Mouse (Mus musculus): ENCODE measurements at regions not wholly inside any gene's neighbourhood (a gene's known extent, or its start where the extent isn't known, plus 50 kb on each side); places are given as distances from the start of the nearest gene placed in this dataset.

DNA sequence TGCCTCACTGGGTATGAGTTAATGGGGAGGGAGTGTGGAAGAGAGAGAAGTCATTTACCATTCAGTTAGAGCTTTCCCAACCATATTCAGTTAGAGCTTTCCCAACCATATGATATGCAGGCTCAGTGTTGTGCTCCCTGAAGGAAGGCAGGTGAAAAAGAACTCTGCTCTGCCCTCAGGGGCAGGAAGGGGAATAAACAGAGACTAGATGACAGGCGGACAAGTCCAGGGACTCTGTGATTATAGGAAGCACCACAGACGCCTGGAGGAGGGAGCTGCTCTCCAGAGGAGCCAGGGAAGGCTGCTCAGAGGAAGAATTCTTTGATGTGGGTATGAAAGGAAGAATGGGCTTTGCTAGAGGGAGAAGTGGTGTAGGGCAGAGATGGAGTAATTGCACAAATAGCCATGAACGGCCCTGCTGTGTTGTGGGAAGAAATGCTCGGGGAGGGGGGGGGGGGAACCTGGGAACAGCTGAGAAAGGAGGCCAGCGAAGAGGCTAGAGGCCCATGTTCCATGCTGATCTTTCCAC, 220.3 kb upstream of the Camk1g start:
- no peak overlapping the region for H3K4me2 ChIP-seq (ENCODE audit: low read depth, low read length)
- no peaks in the 10 kb centered on the region for H3K36me3 ChIP-seq (replicated peaks; ENCODE audit: control insufficient read depth, insufficient read depth, low read depth, low read length)
- 0 out of 2 replicates have a peak overlapping the region, but pooled peaks have one; percentile 31 for H3K27ac ChIP-seq (replicated peaks; ENCODE audit: low read depth, low read length)
- WGBS, result 10% methylated on average over 5 of the region's 5 CpGs
- no peak overlapping the region for H3K4me3 ChIP-seq (ENCODE audit: low read depth, low read length)
- no peaks in the 10 kb centered on the region for H3K27me3 ChIP-seq (ENCODE audit: control insufficient read depth, insufficient read depth, low read length)
- H3K9ac ChIP-seq (replicated peaks; ENCODE audit: low read length), result no peak overlapping the region
- ATAC-seq (replicated peaks; ENCODE audit: insufficient number of reproducible peaks, low FRiP score, low TSS enrichment, low read depth), result no peak; the same call in 1 of the 2 replicates
- peak; percentile 40 for DNase-seq (ENCODE audit: low spot score)
- no peaks in the 10 kb centered on the region for H3K4me1 ChIP-seq (ENCODE audit: control insufficient read depth, insufficient read depth, low read length)
- no peaks in the 10 kb centered on the region for H3K9me3 ChIP-seq (replicated peaks; ENCODE audit: control insufficient read depth, low read length)

DNA sequence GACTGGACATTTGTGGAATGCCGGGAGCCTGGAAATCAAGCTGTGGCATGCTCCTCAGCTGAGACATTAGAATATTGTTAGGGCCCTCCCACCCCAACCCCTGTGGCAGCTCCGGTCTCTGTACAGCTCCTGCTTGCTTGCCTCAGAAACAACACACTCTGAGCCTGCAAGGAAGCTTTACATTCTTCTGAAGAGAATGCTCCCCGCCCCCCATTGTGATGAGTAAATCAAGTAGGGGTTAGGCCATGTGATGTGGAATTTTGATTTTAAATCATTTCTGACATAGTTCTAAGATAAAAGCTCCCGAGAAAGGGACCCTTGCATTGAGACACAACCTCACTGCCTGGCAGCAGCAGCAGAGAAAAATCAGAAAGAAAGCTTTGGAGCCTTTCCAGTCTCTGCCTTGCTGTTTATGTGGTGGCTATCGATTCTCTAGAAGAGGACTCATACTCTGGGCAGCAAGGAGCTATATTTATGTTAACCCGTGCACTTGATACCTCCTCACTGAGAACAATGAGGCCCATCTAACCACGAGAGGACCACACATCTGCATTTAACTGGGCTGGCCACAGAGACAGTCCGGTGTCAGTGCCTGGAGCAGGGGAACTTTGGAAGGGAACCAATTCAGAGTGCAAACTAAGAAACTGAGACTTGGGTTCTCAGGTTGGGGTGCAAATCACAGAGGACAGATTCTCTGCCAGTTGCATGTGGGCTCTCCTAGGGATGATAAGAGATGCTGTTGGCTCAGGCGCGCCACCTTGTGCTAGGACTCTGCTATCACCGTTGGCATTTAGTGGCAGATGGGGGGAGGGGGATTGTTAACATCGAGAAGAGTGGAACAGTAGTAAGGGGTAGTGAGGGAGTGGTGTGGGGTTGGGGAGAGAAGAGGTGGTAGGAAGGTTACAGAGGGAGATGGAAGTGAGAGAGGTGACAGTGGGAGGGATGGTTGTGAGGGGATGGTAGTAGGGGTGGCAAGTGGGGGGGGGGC, 218.7 kb upstream of the Camk1g start:
- Histone ChIP-seq H3K9ac (replicated peaks; ENCODE audit: low read length) (no peak overlapping the region), H3K4me1 (ENCODE audit: control insufficient read depth, insufficient read depth, low read length) (no peaks in the 10 kb centered on the region), H3K27ac (replicated peaks; ENCODE audit: low read depth, low read length) (no peak overlapping the region), H3K36me3 (replicated peaks; ENCODE audit: control insufficient read depth, insufficient read depth, low read depth, low read length) (no peaks in the 10 kb centered on the region), H3K4me2 (ENCODE audit: low read depth, low read length) (no peak overlapping the region), H3K4me3 (ENCODE audit: low read depth, low read length) (no peak overlapping the region), H3K9me3 (replicated peaks; ENCODE audit: control insufficient read depth, low read length) (no peaks in the 10 kb centered on the region), H3K27me3 (ENCODE audit: control insufficient read depth, insufficient read depth, low read length) (no peaks in the 10 kb centered on the region)
- WGBS, result 23% methylated on average over 12 of the region's 12 CpGs
- DNase-seq (ENCODE audit: low spot score) (peak; percentile 89), ATAC-seq (replicated peaks; ENCODE audit: insufficient number of reproducible peaks, low FRiP score, low TSS enrichment, low read depth) (peak; percentile 78)

DNA sequence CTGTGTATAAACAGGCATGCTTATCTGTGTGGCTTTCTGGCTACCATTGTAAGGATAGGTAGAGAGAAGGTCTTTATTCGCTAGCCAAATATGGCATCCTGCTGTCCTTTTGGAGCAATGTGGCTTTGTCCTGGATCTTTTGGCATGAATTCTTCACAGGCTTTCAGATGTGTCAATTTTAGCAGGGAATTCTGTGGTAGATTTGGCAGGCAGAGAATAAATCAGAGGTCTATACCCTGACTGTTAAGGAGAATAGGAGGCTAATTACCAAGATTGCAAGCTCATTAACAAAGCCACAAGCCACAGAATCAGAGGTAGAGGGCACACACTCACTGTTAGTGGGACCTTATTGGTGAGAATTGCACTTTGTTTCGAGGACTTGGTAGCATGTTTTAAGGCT, 217.2 kb upstream of the Camk1g start:
- DNase-seq (ENCODE audit: low spot score) (no peak), ATAC-seq (replicated peaks; ENCODE audit: insufficient number of reproducible peaks, low FRiP score, low TSS enrichment, low read depth) (no peak)
- no peak overlapping the region for H3K4me2 ChIP-seq (ENCODE audit: low read depth, low read length)
- H3K27me3 ChIP-seq (ENCODE audit: control insufficient read depth, insufficient read depth, low read length), result no peaks in the 10 kb centered on the region
- no peak overlapping the region for H3K27ac ChIP-seq (replicated peaks; ENCODE audit: low read depth, low read length)
- 87% methylated on average over 2 of the region's 2 CpGs for WGBS
- H3K9me3 ChIP-seq (replicated peaks; ENCODE audit: control insufficient read depth, low read length), result no peaks in the 10 kb centered on the region
- no peak overlapping the region for H3K9ac ChIP-seq (replicated peaks; ENCODE audit: low read length)
- H3K4me1 ChIP-seq (ENCODE audit: control insufficient read depth, insufficient read depth, low read length), result no peaks in the 10 kb centered on the region
- no peak overlapping the region for H3K4me3 ChIP-seq (ENCODE audit: low read depth, low read length)
- H3K36me3 ChIP-seq (replicated peaks; ENCODE audit: control insufficient read depth, insufficient read depth, low read depth, low read length), result no peaks in the 10 kb centered on the region

DNA sequence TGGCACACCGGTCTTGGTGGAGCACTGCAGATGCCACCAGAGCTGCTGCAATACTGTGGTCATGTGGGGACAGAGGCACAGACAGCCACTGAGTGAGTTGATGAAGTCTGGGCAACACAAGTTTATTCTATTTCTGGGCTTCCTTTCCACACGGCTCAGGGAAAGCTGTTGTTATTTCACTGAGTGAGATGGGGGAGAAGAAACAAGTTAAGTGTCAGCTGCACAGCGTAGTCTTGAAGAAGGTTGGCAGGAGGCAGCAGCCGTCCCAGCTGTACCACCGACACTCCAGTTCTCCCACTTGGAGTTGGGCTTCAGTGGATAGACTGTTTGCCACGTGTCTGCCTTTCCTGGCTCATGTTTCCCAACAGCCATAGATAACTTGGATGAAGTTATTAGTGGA, 216.8 kb upstream of the Camk1g start:
- H3K4me3 ChIP-seq (ENCODE audit: low read depth, low read length), result no peak overlapping the region
- no peaks in the 10 kb centered on the region for H3K36me3 ChIP-seq (replicated peaks; ENCODE audit: control insufficient read depth, insufficient read depth, low read depth, low read length)
- H3K4me1 ChIP-seq (ENCODE audit: control insufficient read depth, insufficient read depth, low read length), result no peaks in the 10 kb centered on the region
- no peak for DNase-seq (ENCODE audit: low spot score)
- no peak overlapping the region for H3K27ac ChIP-seq (replicated peaks; ENCODE audit: low read depth, low read length)
- H3K9ac ChIP-seq (replicated peaks; ENCODE audit: low read length), result no peak overlapping the region
- 76% methylated on average over 6 of the region's 6 CpGs for WGBS
- ATAC-seq (replicated peaks; ENCODE audit: insufficient number of reproducible peaks, low FRiP score, low TSS enrichment, low read depth), result no peak
- no peaks in the 10 kb centered on the region for H3K27me3 ChIP-seq (ENCODE audit: control insufficient read depth, insufficient read depth, low read length)
- no peaks in the 10 kb centered on the region for H3K9me3 ChIP-seq (replicated peaks; ENCODE audit: control insufficient read depth, low read length)
- no peak overlapping the region for H3K4me2 ChIP-seq (ENCODE audit: low read depth, low read length)

DNA sequence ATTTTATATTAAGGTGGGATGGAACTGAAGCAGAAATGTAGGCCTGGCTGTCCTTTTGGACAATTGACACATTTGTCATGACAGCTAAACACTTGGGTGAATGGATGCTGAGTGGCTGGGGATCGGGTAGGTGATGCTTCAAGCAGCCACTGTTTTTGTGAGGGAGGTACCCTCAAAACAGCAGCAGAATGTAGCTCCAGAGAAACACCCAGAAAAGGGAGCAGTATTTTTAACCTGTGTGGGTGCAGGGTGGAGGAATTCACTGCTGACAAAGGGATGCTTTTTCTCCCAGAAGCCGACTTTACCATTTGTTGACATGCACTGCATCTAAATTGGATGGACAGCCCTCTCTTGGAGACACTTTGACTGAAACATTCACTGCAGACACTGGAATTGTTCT, 213.7 kb upstream of the Camk1g start:
- H3K4me2 ChIP-seq (ENCODE audit: low read depth, low read length), result no peak overlapping the region
- no peaks in the 10 kb centered on the region for H3K4me1 ChIP-seq (ENCODE audit: control insufficient read depth, insufficient read depth, low read length)
- no peaks in the 10 kb centered on the region for H3K9me3 ChIP-seq (replicated peaks; ENCODE audit: control insufficient read depth, low read length)
- no peak for ATAC-seq (replicated peaks; ENCODE audit: insufficient number of reproducible peaks, low FRiP score, low TSS enrichment, low read depth)
- no peak overlapping the region for H3K4me3 ChIP-seq (ENCODE audit: low read depth, low read length)
- no peak for DNase-seq (ENCODE audit: low spot score)
- H3K27ac ChIP-seq (replicated peaks; ENCODE audit: low read depth, low read length), result no peak overlapping the region
- H3K27me3 ChIP-seq (ENCODE audit: control insufficient read depth, insufficient read depth, low read length), result no peaks in the 10 kb centered on the region
- 77% methylated on average over 2 of the region's 2 CpGs for WGBS
- H3K36me3 ChIP-seq (replicated peaks; ENCODE audit: control insufficient read depth, insufficient read depth, low read depth, low read length), result no peaks in the 10 kb centered on the region
- H3K9ac ChIP-seq (replicated peaks; ENCODE audit: low read length), result no peak overlapping the region

DNA sequence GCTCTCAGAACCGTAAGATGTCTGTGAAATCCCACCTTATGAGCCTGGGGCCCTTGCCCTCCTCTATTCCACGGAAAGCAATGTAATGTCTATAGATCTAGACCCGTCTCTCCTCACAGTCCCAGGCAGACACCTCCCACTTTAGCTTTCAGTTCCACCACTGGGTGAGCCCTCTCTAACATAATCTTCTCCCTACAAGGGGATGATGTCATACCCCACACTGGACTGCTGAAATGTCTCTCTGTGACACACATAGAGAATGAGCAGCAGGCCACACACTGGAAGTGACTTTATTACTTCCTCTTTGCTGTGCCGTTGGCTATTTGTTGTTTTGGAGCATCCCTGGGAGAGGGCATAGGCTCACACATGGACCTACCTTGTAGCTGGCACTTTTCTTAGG, 210.3 kb upstream of the Camk1g start:
- 80% methylated on average over 4 of the region's 4 CpGs for WGBS

DNA sequence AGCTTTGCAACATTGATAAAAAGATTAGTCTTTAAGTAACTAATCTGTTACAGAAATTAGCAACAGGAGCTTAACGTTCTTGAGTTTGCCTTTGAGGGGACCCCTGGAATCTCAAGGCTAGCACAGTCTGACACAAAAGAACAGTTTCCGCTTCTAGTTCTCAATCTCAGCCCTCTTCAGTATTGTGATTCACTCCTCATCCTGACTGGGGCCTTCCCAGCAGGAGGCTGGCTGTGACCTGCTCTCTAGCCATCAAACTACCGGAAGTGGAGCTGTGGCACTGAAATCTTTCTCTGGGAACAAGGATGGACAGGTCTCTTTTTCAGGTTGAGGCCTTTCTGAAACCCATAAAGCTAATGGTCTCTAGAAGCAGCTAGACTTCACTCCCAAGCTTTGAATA, 209.6 kb upstream of the Camk1g start:
- 53% methylated on average over 3 of the region's 3 CpGs for WGBS
- Histone ChIP-seq H3K27me3 (ENCODE audit: control insufficient read depth, insufficient read depth, low read length) (no peaks in the 10 kb centered on the region), H3K9ac (replicated peaks; ENCODE audit: low read length) (no peak overlapping the region), H3K9me3 (replicated peaks; ENCODE audit: control insufficient read depth, low read length) (no peaks in the 10 kb centered on the region), H3K36me3 (replicated peaks; ENCODE audit: control insufficient read depth, insufficient read depth, low read depth, low read length) (no peaks in the 10 kb centered on the region), H3K4me1 (ENCODE audit: control insufficient read depth, insufficient read depth, low read length) (no peaks in the 10 kb centered on the region), H3K4me3 (ENCODE audit: low read depth, low read length) (no peak overlapping the region), H3K4me2 (ENCODE audit: low read depth, low read length) (no peak overlapping the region), H3K27ac (replicated peaks; ENCODE audit: low read depth, low read length) (no peak overlapping the region)
- DNase-seq (ENCODE audit: low spot score) (no peak), ATAC-seq (replicated peaks; ENCODE audit: insufficient number of reproducible peaks, low FRiP score, low TSS enrichment, low read depth) (no peak)

More for the DNA sequence above, 210.3 kb upstream of the Camk1g start:
- Histone ChIP-seq H3K4me1 (ENCODE audit: control insufficient read depth, insufficient read depth, low read length) (no peaks in the 10 kb centered on the region), H3K36me3 (replicated peaks; ENCODE audit: control insufficient read depth, insufficient read depth, low read depth, low read length) (no peaks in the 10 kb centered on the region), H3K9me3 (replicated peaks; ENCODE audit: control insufficient read depth, low read length) (no peaks in the 10 kb centered on the region), H3K27ac (replicated peaks; ENCODE audit: low read depth, low read length) (no peak overlapping the region), H3K27me3 (ENCODE audit: control insufficient read depth, insufficient read depth, low read length) (no peaks in the 10 kb centered on the region), H3K4me2 (ENCODE audit: low read depth, low read length) (no peak overlapping the region), H3K9ac (replicated peaks; ENCODE audit: low read length) (no peak overlapping the region), H3K4me3 (ENCODE audit: low read depth, low read length) (no peak overlapping the region)
- ATAC-seq (replicated peaks; ENCODE audit: insufficient number of reproducible peaks, low FRiP score, low TSS enrichment, low read depth) (no peak), DNase-seq (ENCODE audit: low spot score) (no peak)

DNA sequence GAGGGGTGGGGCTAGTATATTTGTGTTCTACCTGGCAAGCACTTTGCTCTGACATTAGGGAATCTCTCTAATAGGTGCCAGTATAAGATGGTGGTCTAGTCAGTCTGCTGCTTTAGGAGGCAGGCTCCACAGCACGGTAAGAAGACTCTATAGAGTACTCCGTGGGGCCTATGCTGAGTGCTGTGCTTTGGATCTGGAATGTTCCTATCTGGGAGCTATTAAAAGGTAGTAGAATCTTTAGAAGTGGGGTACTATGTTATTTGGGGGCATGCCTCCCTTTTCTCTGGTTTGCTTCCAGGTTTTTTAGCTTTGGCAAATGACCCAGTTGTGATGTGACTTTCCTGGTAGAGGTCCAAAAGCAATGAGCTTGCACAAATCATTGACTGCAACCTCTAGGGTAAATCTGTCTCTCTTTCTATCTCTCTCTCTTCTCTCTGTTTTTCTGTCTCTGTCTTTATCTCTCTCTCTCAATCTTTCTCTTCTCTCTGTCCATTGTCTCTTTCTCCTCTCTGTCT, 208.6 kb upstream of the Camk1g start:
- no peak overlapping the region for H3K27ac ChIP-seq (replicated peaks; ENCODE audit: low read depth, low read length)
- ATAC-seq (replicated peaks; ENCODE audit: insufficient number of reproducible peaks, low FRiP score, low TSS enrichment, low read depth) (no peak), DNase-seq (ENCODE audit: low spot score) (no peak)
- no peaks in the 10 kb centered on the region for H3K27me3 ChIP-seq (ENCODE audit: control insufficient read depth, insufficient read depth, low read length)
- H3K9ac ChIP-seq (replicated peaks; ENCODE audit: low read length), result no peak overlapping the region
- H3K4me2 ChIP-seq (ENCODE audit: low read depth, low read length), result no peak overlapping the region
- 84% methylated on average over 2 of the region's 2 CpGs for WGBS
- H3K36me3 ChIP-seq (replicated peaks; ENCODE audit: control insufficient read depth, insufficient read depth, low read depth, low read length), result no peaks in the 10 kb centered on the region
- H3K4me1 ChIP-seq (ENCODE audit: control insufficient read depth, insufficient read depth, low read length), result no peaks in the 10 kb centered on the region
- no peak overlapping the region for H3K4me3 ChIP-seq (ENCODE audit: low read depth, low read length)
- no peaks in the 10 kb centered on the region for H3K9me3 ChIP-seq (replicated peaks; ENCODE audit: control insufficient read depth, low read length)

All from embryonic facial prominence, embryonic 11.5 days (tissue).